ENCODE assay signal across 21 mouse cellular contexts in genomic region chr14:37312887-37313286, GRCm38 (mm10).
"Had no signal": no experiment of that assay in that cellular context is flagged by ENCODE, and none has a peak within 500 bp of the region (broad histone marks: within the 10 kb centered on the region; RNA-seq: fewer than 3 reads in every experiment).

No protein-coding gene starts in this region.

- ATAC-seq: hindbrain, embryonic 16.5 days; hindbrain, postnatal 0 days; inflammation-experienced regulatory T-cells, adult 6 months; intestine, embryonic 15.5 days; intestine, embryonic 16.5 days; intestine, postnatal 0 days had no signal

- DNase-seq: heart, postnatal 10 days; heart, postnatal 36 days; heart, postnatal 4 days; kidney, adult 11 months; kidney, adult 18-20 months; kidney, adult 2 months; kidney, adult 8-10 months; kidney, adult 9 months; kidney, postnatal 10 days; kidney, postnatal 14 days; kidney, postnatal 25 days; kidney, postnatal 36 days; kidney, postnatal 4 days; layer of hippocampus, adult 9-11 months; layer of hippocampus, postnatal 36 days had no signal
